Mouse (Mus musculus) liver, embryonic 14.5 days (tissue): ENCODE results near the gene Ccdc84.

ENCODE experiments used
- CTCF ChIP-seq: IDR thresholded peaks from 2 replicates; pipeline ENCODE4 v1.5.1; 2016; ENCODE audit warnings: antibody characterized with exemption, low read depth, control low read depth
- EP300 ChIP-seq: IDR thresholded peaks from 2 replicates; pipeline ENCODE4 v1.6.1; 2016; ENCODE audit warnings: antibody characterized with exemption, low read depth

- TF ChIP-seq CTCF (peak; percentile 45), EP300 (no peak)
Measured at GRCm38 (mm10) chr9:44396684-44397411, 21.5 kb downstream of the Ccdc84 start, which contains the start of gene Slc37a4.
